Mouse (Mus musculus): ENCODE measurements at regions not wholly inside any gene's neighbourhood (a gene's known extent, or its start where the extent isn't known, plus 50 kb on each side); places are given as distances from the start of the nearest gene placed in this dataset.

GRCm38 (mm10) chr5:119047581-119047980 lies 487.1 kb downstream of the Med13l start:
- DNase-seq (ENCODE audit: low spot score in 2 of 2), result no peak
- intact Hi-C loops (cut with DNase I), result no loop called here

GRCm38 (mm10) chr5:119052354-119052996 lies 492.0 kb downstream of the Med13l start:
- intact Hi-C loops (cut with DNase I), result no loop called here

GRCm38 (mm10) chr5:119053738-119054137 lies 493.3 kb downstream of the Med13l start:
- intact Hi-C loops (cut with DNase I), result no loop called here
- no peak for DNase-seq (ENCODE audit: low spot score in 2 of 2)

More at GRCm38 (mm10) chr5:119052354-119052996, 492.0 kb downstream of the Med13l start:
- no peak for DNase-seq (ENCODE audit: low spot score in 2 of 2)

GRCm38 (mm10) chr5:119054393-119054792 lies 493.9 kb downstream of the Med13l start:
- intact Hi-C loops (cut with DNase I), result no loop called here
- DNase-seq (ENCODE audit: low spot score in 2 of 2), result no peak

- intact Hi-C loops (cut with DNase I), result no loop called here
- peak; percentile 4 to 22 for DNase-seq (ENCODE audit: low spot score in 2 of 2)
Observed at GRCm38 (mm10) chr5:119055430-119055829, 495.0 kb downstream of the Med13l start.

- no peak for DNase-seq (ENCODE audit: low spot score in 2 of 2)
- intact Hi-C loops (cut with DNase I), result no loop called here
Observed at GRCm38 (mm10) chr5:119057813-119058212, 497.3 kb downstream of the Med13l start.

- DNase-seq (ENCODE audit: low spot score in 2 of 2), result no peak
Observed at GRCm38 (mm10) chr5:119058231-119058851, 497.9 kb downstream of the Med13l start.

GRCm38 (mm10) chr5:119059223-119059622 lies 498.7 kb downstream of the Med13l start:
- DNase-seq (ENCODE audit: low spot score in 2 of 2), result no peak
- intact Hi-C loops (cut with DNase I), result no loop called here

More at GRCm38 (mm10) chr5:119058231-119058851, 497.9 kb downstream of the Med13l start:
- intact Hi-C loops (cut with DNase I), result no loop called here

GRCm38 (mm10) chr5:119060886-119061285 lies 500.4 kb downstream of the Med13l start:
- DNase-seq (ENCODE audit: low spot score in 2 of 2), result no peak
- intact Hi-C loops (cut with DNase I), result no loop called here

GRCm38 (mm10) chr5:119062478-119062877 lies 502.0 kb downstream of the Med13l start:
- intact Hi-C loops (cut with DNase I), result no loop called here
- DNase-seq (ENCODE audit: low spot score in 2 of 2), result no peak

- peak; percentile 17 to 59 for DNase-seq (ENCODE audit: low spot score in 2 of 2)
- intact Hi-C loops (cut with DNase I), result no loop called here
Observed at GRCm38 (mm10) chr5:119066666-119067065, 506.2 kb downstream of the Med13l start.

GRCm38 (mm10) chr5:119069765-119070333 lies 509.4 kb downstream of the Med13l start:
- intact Hi-C loops (cut with DNase I), result no loop called here
- no peak for DNase-seq (ENCODE audit: low spot score in 2 of 2)

GRCm38 (mm10) chr5:119072712-119073111 lies 512.2 kb downstream of the Med13l start:
- DNase-seq (ENCODE audit: low spot score in 2 of 2), result no peak
- intact Hi-C loops (cut with DNase I), result no loop called here

GRCm38 (mm10) chr5:119080747-119081146 lies 520.3 kb downstream of the Med13l start:
- intact Hi-C loops (cut with DNase I), result no loop called here

GRCm38 (mm10) chr5:119082895-119083294 lies 522.4 kb downstream of the Med13l start:
- no peak for DNase-seq (ENCODE audit: low spot score in 2 of 2)
- intact Hi-C loops (cut with DNase I), result no loop called here

More at GRCm38 (mm10) chr5:119080747-119081146, 520.3 kb downstream of the Med13l start:
- no peak for DNase-seq (ENCODE audit: low spot score in 2 of 2)

- DNase-seq (ENCODE audit: low spot score in 2 of 2), result no peak
- intact Hi-C loops (cut with DNase I), result no loop called here
Observed at GRCm38 (mm10) chr5:119097576-119098193, 537.2 kb downstream of the Med13l start.

- no peak for DNase-seq (ENCODE audit: low spot score in 2 of 2)
- intact Hi-C loops (cut with DNase I), result no loop called here
Observed at GRCm38 (mm10) chr5:119099817-119100216, 539.3 kb downstream of the Med13l start.

- DNase-seq (ENCODE audit: low spot score in 2 of 2), result no peak
- intact Hi-C loops (cut with DNase I), result no loop called here
Observed at GRCm38 (mm10) chr5:119103503-119103902, 543.0 kb downstream of the Med13l start.

GRCm38 (mm10) chr5:119107898-119108297 lies 547.4 kb downstream of the Med13l start:
- no peak for DNase-seq (ENCODE audit: low spot score in 2 of 2)
- intact Hi-C loops (cut with DNase I), result no loop called here

- intact Hi-C loops (cut with DNase I), result no loop called here
Observed at GRCm38 (mm10) chr5:119109501-119109900, 549.0 kb downstream of the Med13l start.

GRCm38 (mm10) chr5:119114074-119114473 lies 553.6 kb downstream of the Med13l start:
- intact Hi-C loops (cut with DNase I), result no loop called here

More at GRCm38 (mm10) chr5:119109501-119109900, 549.0 kb downstream of the Med13l start:
- no peak for DNase-seq (ENCODE audit: low spot score in 2 of 2)

More at GRCm38 (mm10) chr5:119114074-119114473, 553.6 kb downstream of the Med13l start:
- no peak for DNase-seq (ENCODE audit: low spot score in 2 of 2)

Measured in left cerebral cortex, postnatal 25 days (tissue).